Mouse (Mus musculus) right cerebral cortex, postnatal 25 days (tissue): ENCODE data around the gene Sdad1.
"Not testable (repeated sequence)": the region's sequence is repeated elsewhere in the genome, so short reads cannot be mapped to it uniquely, and the experiment has no call there.

Experiments
- DNase-seq: peaks from one replicate; pipeline ENCODE4 v3.0.0; 2022

The Sdad1 gene

DNA sequence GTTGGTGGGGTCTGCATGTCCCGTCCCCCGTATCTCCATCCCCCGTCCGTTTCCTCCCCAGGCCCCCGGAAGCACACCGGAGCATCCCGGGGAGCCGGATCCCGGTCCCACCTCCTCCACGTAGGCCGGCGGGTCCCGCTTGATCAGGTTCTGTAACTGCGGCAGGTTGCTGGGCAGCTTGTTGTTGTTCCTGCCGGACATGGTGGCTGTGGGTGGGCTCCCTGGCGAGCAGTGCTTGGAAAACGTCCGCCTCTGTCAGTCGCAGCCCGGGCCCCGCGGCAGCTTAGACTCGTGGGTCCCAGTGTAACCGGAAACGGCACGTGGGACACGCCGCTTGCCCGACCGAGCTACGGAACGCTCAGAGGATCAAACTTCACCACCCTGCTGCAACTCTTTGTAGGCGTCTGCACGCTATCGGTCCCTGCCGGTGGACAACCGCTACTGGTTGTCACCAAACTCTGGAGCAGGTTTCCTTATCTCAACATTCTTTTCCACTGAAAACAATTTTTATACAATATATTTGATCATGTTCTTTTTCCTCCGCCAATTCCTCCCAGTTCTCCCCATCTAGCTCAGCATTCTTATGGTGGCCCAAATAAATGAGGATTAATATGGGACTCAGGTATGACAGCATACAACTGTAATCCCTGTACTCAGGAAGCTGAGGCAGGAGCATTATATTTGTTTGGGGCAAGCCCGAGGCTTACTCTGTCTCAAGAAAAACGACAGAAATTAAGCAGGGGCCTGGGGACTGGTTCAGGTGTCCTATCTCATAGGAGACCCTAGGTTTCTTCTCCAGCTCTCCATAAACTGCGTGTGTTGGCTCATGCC is at the start of gene Sdad1:
Gene Sdad1, minus strand, starts transcription at position 799 of the 831 bp plus-strand sequence.
- peak; percentile 94 for DNase-seq

DNA sequence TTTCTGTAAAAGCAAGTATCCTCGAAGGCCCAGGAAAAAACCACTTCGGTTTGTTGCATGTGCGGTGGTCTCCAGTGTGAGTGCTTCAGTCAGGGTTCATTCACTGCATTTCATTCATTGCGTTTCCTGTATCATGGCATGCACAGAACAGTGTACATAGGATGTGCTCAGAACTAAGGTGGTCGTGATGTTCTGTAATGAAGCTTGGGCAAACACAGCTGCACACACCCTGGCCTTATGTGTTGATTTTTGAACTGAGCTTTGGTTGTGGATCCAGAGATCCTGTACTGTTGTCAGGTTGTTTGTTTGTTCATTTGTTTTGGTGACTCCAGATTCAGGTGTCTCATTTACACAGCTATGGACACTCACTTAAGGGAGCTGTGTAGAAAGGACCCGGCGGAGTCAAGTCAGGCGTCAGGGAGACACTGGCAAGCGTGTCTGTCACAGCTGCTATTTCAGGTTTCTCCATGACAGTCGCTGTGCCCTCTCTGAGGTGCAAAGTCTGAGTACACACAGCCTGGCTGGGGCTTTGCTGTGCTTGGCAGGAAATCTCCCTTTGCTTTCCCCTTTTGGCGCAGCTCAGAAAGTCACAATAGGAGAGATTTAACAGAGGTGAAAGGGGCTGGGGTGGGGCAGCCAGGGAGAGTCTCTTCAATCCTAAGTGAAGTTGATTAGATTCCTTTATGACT is 48.6 kb upstream of the Sdad1 start:
- DNase-seq: no peak

DNA sequence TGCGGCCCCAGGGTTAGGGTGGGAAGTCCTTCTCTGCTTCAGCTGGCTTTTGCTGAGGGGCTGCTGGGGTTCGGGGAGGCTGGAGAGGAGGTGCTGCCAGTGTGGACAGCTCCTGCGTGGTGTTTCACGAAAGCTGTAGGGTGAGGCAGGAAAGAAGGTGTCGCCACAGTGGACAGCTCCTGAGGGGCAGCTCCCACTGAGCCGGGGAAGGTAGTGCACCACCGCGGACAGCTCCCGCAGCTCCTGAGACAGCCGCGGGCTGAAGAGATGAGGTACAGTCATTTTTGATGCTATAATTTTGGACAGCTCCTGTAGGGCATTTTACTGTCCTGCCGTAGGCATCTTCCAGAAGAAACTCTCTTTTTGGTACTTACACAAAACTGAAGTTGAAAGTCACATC is 47.8 kb upstream of the Sdad1 start:
- DNase-seq: no peak

- DNase-seq: no peak
These were observed 43.2 kb upstream of the Sdad1 start for GRCm38 (mm10) chr5:92353517-92353916.

- DNase-seq: not testable (repeated sequence)
These were observed 42.4 kb upstream of the Sdad1 start for GRCm38 (mm10) chr5:92352716-92353115.

- DNase-seq: no peak
These were observed 39.5 kb upstream of the Sdad1 start for GRCm38 (mm10) chr5:92349731-92350130.

GRCm38 (mm10) chr5:92348794-92349413 is 38.6 kb upstream of the Sdad1 start, which contains the start of gene Cxcl10:
Gene Cxcl10, minus strand, starts transcription at chr5:92348889.
- peak; percentile 31 for DNase-seq

GRCm38 (mm10) chr5:92345006-92345405 is 34.7 kb upstream of the Sdad1 start:
- DNase-seq: no peak

DNA sequence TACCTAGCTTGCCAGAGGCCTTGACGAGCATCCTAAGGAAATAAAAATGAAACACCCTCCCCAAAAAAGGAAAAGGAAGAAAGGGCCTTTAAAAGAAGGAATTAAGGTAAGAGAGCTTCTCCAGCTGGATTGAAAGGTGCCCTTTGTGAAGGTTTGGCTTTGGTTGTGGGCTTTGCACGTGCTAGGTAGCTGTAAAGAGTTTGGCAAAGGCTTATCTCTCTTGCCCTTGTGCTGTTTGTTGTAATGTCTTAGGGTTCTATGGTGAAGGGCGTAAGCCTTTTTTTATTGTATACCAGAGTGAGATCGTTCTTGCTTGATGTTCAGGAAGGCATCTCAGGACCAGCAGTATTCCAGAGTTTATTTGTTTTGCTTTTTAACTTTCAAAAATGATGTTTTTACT is 30.3 kb upstream of the Sdad1 start:
- DNase-seq: no peak

GRCm38 (mm10) chr5:92336743-92337142 is 26.5 kb upstream of the Sdad1 start:
- no peak for DNase-seq

GRCm38 (mm10) chr5:92332359-92332840 is 22.1 kb upstream of the Sdad1 start:
- DNase-seq: no peak

- DNase-seq: no peak
These were observed 21.5 kb upstream of the Sdad1 start, which contains the start of gene Art3 for GRCm38 (mm10) chr5:92331635-92332338. Gene Art3, plus strand, starts transcription at chr5:92331827.

DNA sequence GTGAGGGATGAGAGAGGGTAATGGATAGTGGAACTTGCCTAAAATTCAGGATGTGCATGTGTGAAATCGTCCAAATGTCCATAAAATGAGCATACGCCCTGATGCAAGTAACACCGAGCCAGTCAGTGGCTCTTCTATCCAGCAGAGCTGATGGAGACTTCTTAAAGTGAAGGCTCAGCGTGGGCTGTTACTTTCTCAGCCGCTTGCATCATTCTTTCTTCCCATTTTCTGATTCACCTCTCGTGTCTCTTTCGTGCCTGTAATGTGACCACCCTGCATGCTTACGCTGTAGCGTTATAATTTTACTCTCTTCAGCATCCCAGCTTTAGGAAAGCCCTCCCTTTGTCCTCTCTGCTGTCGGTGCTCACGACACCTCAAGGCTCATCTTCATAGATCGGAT is 20.8 kb upstream of the Sdad1 start:
- no peak for DNase-seq

DNA sequence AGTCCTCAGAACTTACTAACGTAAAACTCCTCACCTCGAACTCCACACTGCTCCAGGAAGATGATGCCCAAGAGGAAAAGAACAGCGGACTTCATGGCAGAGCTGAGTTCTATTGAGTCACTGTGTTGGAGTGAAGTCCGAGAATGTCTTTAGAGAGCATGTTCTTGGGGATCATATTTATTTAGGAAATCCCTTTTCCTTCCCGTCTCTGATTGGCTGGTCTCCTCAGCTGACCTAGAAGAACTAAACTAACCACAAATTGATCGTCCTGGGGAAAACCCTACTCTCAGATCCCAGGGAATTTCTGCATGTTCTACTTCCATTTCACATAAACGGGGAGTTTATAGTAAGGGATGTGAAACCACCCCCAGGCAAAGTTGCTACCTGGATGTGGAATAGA is 17.6 kb upstream of the Sdad1 start, which contains the start of gene Cxcl9:
Gene Cxcl9, minus strand, starts transcription at position 151 of the 400 bp plus-strand sequence.
- no peak for DNase-seq

DNA sequence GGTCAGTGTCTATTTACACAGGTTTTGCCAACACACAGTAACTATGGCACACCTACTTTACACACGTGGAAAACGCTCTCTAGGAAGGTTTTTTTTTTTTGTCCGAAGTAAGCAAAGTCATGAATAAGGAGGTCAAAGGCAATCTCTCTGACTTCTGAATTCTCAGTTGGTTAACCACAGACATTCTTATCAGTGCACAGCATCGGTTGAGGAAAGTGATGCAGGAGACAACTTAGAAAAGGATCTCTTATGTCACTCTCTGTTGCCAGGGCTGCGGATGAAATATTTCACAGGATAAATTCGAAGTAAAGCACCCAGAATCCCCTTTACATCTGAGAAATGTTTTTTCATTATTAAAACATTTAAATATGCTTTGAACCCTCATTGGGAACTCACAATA is 17.1 kb upstream of the Sdad1 start:
- no peak for DNase-seq

DNA sequence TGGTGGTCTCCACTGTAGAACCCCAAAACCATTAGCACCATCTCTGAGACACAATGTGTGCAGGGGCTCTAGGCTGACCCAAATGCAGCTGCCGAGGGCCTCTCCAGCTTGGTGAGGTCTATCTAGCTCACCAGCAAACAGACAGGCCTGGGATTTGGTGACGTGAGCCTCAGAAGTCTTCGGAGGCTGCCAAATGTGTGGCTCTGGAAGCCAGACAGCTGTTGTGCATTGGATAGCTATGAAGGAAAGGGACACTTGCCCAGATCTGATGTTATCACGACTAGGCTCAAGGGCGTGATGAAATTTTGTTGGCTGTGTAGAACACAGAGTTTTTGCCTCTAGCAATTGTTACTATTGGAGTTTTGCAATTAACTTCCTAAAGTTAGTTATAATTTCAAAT is 13.0 kb upstream of the Sdad1 start:
- no peak for DNase-seq

GRCm38 (mm10) chr5:92322612-92323011 is 12.3 kb upstream of the Sdad1 start:
- no peak for DNase-seq

DNA sequence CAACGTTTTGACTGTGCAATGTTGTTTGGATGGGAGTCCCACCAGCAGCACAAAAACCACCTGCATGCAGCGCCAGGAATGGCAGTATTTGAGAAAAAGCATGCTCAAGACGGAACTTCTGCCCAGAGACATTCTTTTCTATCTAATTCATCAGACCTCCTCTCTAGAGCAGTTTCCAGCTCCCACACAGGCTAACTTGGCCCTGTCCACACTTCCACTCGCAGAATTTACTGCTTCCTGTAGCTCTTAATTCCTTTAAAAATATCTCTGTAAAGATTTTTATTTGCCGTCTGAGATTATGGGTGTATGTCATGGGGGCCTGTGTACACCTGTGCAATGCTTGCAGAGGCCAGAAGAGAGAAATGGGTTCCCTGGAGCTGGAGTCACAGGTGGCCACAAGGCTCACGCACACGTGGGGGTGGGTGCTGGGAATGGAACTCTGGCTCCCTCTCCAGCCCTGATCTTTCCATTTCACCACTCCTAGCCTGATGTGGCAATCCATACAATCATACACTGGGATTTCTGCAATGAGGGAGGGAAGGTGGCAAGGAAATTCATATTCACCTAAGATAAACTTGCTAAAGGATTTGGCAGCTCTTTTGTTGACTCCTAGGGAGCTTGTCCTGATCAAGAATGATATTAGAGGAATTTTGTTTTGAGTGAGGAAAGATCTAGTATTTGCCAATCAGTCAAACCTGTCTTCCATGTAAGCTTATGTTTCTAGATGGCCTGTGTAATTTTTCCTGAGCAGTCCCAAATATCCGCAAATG is 11.5 kb upstream of the Sdad1 start:
- no peak for DNase-seq

DNA sequence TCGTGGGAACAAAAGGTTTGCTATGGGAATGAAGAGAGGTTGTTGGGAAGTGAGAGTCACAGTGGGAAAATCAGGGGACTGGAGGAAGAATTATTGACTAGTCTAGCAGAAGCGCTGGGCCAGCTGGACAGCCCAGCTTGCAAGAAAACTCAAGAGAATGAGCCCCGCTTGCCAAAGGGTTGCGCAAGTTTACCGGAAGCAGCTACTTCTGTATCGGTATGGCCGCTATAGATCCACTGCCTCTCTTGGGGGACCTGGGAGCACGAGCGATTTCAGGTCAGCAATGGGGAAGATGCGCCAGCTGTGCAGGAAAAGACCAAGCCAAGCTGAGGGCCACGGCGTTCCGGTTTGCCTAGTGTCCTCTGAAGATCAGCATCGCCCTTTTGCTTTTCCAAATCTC is 8.3 kb upstream of the Sdad1 start:
- DNase-seq: no peak

DNA sequence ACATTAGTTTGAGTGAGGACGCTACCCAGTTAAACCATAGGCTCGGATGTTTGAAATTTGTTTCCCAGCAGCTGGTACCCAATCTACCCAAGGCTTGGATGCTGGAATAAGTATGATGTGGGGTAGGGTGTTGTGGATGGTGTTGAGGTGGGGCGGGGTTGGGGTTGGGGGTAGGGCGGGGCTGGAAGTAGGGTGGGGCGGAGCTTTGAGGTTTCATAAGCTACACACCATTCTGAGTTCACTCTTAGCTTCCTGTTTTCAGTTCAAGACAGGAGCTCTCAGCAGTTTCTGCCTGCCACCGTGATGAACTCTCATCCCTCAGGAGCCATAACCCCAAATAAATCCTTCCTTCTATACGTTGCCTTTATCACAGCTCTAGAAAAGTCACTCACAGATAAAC is 7.8 kb upstream of the Sdad1 start:
- no peak for DNase-seq

- DNase-seq: no peak
These were observed 3.5 kb upstream of the Sdad1 start for GRCm38 (mm10) chr5:92313776-92314175.
